Mouse (Mus musculus) midbrain, embryonic 15.5 days (tissue): ENCODE measurements around the gene Olfr32. TPM values are rescaled to one million over a fixed set of nuclear protein-coding genes. Genes with fewer than 3 reads are reported as not detected.
"Not testable (repeated sequence)": the region's sequence is repeated elsewhere in the genome, so short reads cannot be mapped to it uniquely, and the experiment has no call there.

Source experiments
- ATAC-seq: fragments of 200-750 bp; cut with Nextera tagmentation; replicated peaks from 2 replicates; pipeline ENCODE4 v1.8.0; 2017; ENCODE audit warnings: moderate TSS enrichment
- H3K27ac ChIP-seq: fragments of 300-500 bp; sonication (generic); 2 replicates; pipeline ENCODE4 v1.5.1; 2015; ENCODE audit warnings: mild to moderate bottlenecking, inconsistent platforms
- H3K27me3 ChIP-seq: fragments of 300-500 bp; sonication (generic); replicated peaks from 2 replicates; pipeline ENCODE4 v1.6.1; 2015; ENCODE audit warnings: inconsistent platforms
- H3K36me3 ChIP-seq: fragments of 300-500 bp; sonication (generic); replicated peaks from 2 replicates; pipeline ENCODE4 v1.6.1; 2015; ENCODE audit warnings: inconsistent platforms
- H3K4me1 ChIP-seq: fragments of 300-500 bp; sonication (generic); 2 replicates; pipeline ENCODE4 v1.6.1; 2015; ENCODE audit warnings: inconsistent platforms
- H3K4me2 ChIP-seq: fragments of 300-500 bp; sonication (generic); 2 replicates; pipeline ENCODE4 v1.6.1; 2015; ENCODE audit warnings: inconsistent platforms, mild to moderate bottlenecking, moderate library complexity
- H3K4me3 ChIP-seq: fragments of 300-500 bp; sonication (generic); 2 replicates; pipeline ENCODE4 v1.5.1; 2015; ENCODE audit warnings: mild to moderate bottlenecking, inconsistent platforms
- H3K9ac ChIP-seq: fragments of 300-500 bp; sonication (generic); 2 replicates; pipeline ENCODE4 v1.6.1; 2015; ENCODE audit warnings: mild to moderate bottlenecking, inconsistent platforms
- H3K9me3 ChIP-seq: fragments of 300-500 bp; sonication (generic); 2 replicates; pipeline ENCODE4 v1.6.1; 2016; ENCODE audit warnings: inconsistent platforms
- WGBS: fragments of 180-500 bp; shearing (Covaris S2); methylation state at CpG from one replicate; pipeline ENCODE4 v1.1.7; 2015; ENCODE audit warnings: mixed read lengths; 5-methylcytosine and 5-hydroxymethylcytosine counted together
- polyA plus RNA-seq: library from polyadenylated mRNA; unstranded; fragments of >200 nt; fragmentation: Nextera tagmentation; extraction: Ambion mirVana; gene quantifications from 2 replicates; pipeline ENCODE4 v1.2.1, GENCODE M21; 2015

Olfr32 gene
- polyA plus RNA-seq: not detected in 2 replicates

GRCm38 (mm10) chr2:90142196-90142595 is at the start of gene Olfr32:
Olfr32 (minus strand) TSS chr2:90142296.
- ATAC-seq: no peak
- H3K4me2 ChIP-seq: no peak within 1 kb of the TSS
- no peaks in the 10 kb centered on the region for H3K4me1 ChIP-seq
- no peaks in the 10 kb centered on the region for H3K27me3 ChIP-seq
- no peak within 1 kb of the TSS for H3K27ac ChIP-seq
- no peak within 1 kb of the TSS for H3K9ac ChIP-seq
- H3K4me3 ChIP-seq: no peak within 1 kb of the TSS
- no peaks in the 10 kb centered on the region for H3K36me3 ChIP-seq
- H3K9me3 ChIP-seq: no peaks in the 10 kb centered on the region

GRCm38 (mm10) chr2:90187082-90187481 is 45.0 kb upstream of the Olfr32 start:
- not testable (repeated sequence) for ATAC-seq, H3K4me2 ChIP-seq, H3K4me3 ChIP-seq, H3K4me1 ChIP-seq, H3K27ac ChIP-seq, H3K9ac ChIP-seq, H3K36me3 ChIP-seq, H3K9me3 ChIP-seq, H3K27me3 ChIP-seq
- WGBS: no CpG with 5 or more reads among the region's 5 CpGs

- not testable (repeated sequence) for H3K4me3 ChIP-seq, H3K4me1 ChIP-seq, H3K36me3 ChIP-seq, H3K27ac ChIP-seq, H3K9me3 ChIP-seq, H3K27me3 ChIP-seq, H3K9ac ChIP-seq, ATAC-seq, H3K4me2 ChIP-seq
- no CpG with 5 or more reads among the region's 4 CpGs for WGBS
These were observed 44.0 kb upstream of the Olfr32 start for GRCm38 (mm10) chr2:90186082-90186481.

DNA sequence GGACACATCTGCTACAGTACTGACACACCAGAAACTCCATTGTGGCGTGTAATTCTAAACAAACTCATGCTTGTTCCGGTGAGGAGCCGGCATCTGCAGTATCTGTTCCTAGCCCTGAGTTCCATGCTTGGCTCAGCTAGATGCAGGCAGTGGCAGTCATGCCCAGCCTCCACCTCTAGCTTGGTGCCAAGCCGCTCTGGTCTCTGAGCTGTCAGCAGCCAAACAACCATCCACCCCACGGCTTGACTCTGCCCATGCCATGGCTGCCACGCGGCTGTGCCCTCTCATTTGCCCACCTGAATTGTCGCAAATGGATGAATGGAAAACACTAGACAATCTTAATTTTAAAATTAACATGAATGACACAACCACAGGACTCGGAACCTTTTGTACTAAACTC is 11.8 kb upstream of the Olfr32 start:
- Histone ChIP-seq H3K4me2 (no peak overlapping the region), H3K36me3 (no peaks in the 10 kb centered on the region), H3K9ac (no peak overlapping the region), H3K27ac (no peak overlapping the region), H3K4me3 (no peak overlapping the region), H3K9me3 (no peaks in the 10 kb centered on the region), H3K27me3 (no peaks in the 10 kb centered on the region), H3K4me1 (no peaks in the 10 kb centered on the region)
- ATAC-seq: no peak
- WGBS: 92% methylated on average over 9 of the region's 9 CpGs

DNA sequence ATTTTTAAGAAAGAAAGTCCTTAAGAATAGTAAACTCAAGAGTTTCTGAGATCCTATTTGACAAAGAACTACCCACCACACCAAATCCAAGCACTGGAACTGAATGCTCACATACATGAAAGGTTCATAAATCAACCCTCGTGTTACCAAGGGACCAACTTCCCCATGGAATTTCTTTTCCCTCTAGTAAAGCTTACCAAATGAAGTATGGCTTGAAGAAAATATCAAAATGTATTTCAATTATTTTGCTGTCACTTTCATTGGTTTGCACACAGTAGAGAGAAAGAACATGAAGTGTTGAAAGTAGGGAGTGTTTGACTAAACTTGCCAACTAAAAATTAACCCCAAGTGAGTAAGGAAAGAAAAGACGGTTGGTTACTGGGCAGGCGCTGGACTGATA is 10.9 kb upstream of the Olfr32 start, which contains the start of gene Olfr1270:
TSS of gene Olfr1270 (minus strand) at position 101 of the 400 bp plus-strand sequence.
- no peaks in the 10 kb centered on the region for H3K27me3 ChIP-seq
- no peaks in the 10 kb centered on the region for H3K9me3 ChIP-seq
- no peak for ATAC-seq
- no peaks in the 10 kb centered on the region for H3K36me3 ChIP-seq
- no peaks in the 10 kb centered on the region for H3K4me1 ChIP-seq
- H3K4me3 ChIP-seq: no peak within 1 kb of the TSS
- no peak within 1 kb of the TSS for H3K9ac ChIP-seq
- WGBS: 91% methylated on average over 3 of the region's 3 CpGs
- H3K27ac ChIP-seq: no peak within 1 kb of the TSS
- H3K4me2 ChIP-seq: no peak within 1 kb of the TSS

DNA sequence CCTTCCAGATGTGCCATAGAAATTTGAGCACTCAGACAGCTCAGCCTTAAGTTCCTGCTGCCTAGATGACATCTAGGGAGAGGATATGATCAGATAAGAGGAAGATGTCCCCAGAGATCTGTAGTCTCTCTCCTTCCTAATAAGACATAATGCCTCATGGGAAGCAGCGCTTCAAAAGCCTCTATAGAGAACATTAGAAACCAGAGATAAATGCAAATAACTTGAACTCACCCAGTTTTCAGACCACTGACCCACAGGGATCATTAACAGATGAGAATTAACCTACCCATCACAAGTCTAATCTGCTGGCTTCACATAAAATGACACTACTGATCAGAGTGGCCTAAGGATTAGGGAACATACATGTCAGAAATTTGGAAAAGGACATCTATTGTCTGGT is 20.8 kb downstream of the Olfr32 start, which contains the start of gene Olfr1269:
TSS of gene Olfr1269 (minus strand) at position 101 of the 400 bp plus-strand sequence.
- Histone ChIP-seq H3K27ac (no peak within 1 kb of the TSS), H3K4me2 (no peak within 1 kb of the TSS), H3K4me1 (no peaks in the 10 kb centered on the region), H3K9me3 (no peaks in the 10 kb centered on the region), H3K4me3 (no peak within 1 kb of the TSS), H3K27me3 (no peaks in the 10 kb centered on the region), H3K36me3 (no peaks in the 10 kb centered on the region), H3K9ac (no peak within 1 kb of the TSS)
- no peak for ATAC-seq
- 100% methylated on average over 1 of the region's 1 CpGs for WGBS

Other genes starting within 250 kb of the Olfr32 start
- gene Olfr1258, start 215.0 kb downstream of the Olfr32 start, polyA plus RNA-seq: not detected in 2 replicates
- gene Olfr1259, start 193.6 kb downstream of the Olfr32 start, polyA plus RNA-seq: not detected in 2 replicates
- gene Olfr1260, start 168.0 kb downstream of the Olfr32 start, polyA plus RNA-seq: not detected in 2 replicates
- gene Olfr1261, start 151.1 kb downstream of the Olfr32 start, polyA plus RNA-seq: not detected in 2 replicates
- not detected in 2 replicates for gene Olfr1262, start 142.2 kb downstream of the Olfr32 start, polyA plus RNA-seq
- gene Olfr1263, start 130.2 kb downstream of the Olfr32 start, polyA plus RNA-seq: not detected in 2 replicates
- gene Olfr1264, start 116.7 kb downstream of the Olfr32 start, polyA plus RNA-seq: not detected in 2 replicates
- gene Olfr1265, start 107.0 kb downstream of the Olfr32 start, polyA plus RNA-seq: not detected in 2 replicates
- gene Olfr140, start 78.7 kb downstream of the Olfr32 start, polyA plus RNA-seq: not detected in 2 replicates
- not detected in 2 replicates for gene Olfr1269, start 20.9 kb downstream of the Olfr32 start, polyA plus RNA-seq
- gene Olfr1270, start 10.8 kb upstream of the Olfr32 start, polyA plus RNA-seq: not detected in 2 replicates
- not detected in 2 replicates for gene Olfr1506, start 82.2 kb upstream of the Olfr32 start, polyA plus RNA-seq
- gene Olfr142, start 115.3 kb upstream of the Olfr32 start, polyA plus RNA-seq: not detected in 2 replicates
- gene Olfr1271, start 128.7 kb upstream of the Olfr32 start, polyA plus RNA-seq: not detected in 2 replicates
- not detected in 2 replicates for gene Olfr1272, start 150.5 kb upstream of the Olfr32 start, polyA plus RNA-seq
- not detected in 2 replicates for gene Gm13769, start 179.9 kb upstream of the Olfr32 start, polyA plus RNA-seq